Mouse (Mus musculus): Measurements from ENCODE around the gene Fip1l1.

- no peak for TF ChIP-seq CTCF (IDR thresholded peaks at IDR 0.05; ENCODE audit: control insufficient read depth, insufficient read depth, insufficient replicate concordance, low read depth, low read length)
- no peak for TF ChIP-seq POLR2A (IDR thresholded peaks at IDR 0.05; ENCODE audit: control insufficient read depth, low read depth, low read length)
These were observed 75.3 kb downstream of the Fip1l1 start for GRCm38 (mm10) chr5:74610511-74610910.
